Mouse (Mus musculus): Measurements from ENCODE around the gene Tmem251. TPM values are rescaled to one million over a fixed set of nuclear protein-coding genes. Genes with fewer than 3 reads are reported as not detected.

The Tmem251 gene
- 15.3 TPM for polyA plus RNA-seq (2014; fragmentation: Illumina TruSeq; extraction: RNeasy Lipid Tissue Mini Kit (QIAGEN cat#74804); ENCODE audit: low read depth, low replicate concordance)

GRCm38 (mm10) chr12:102743589-102744574 is at the start of gene Tmem251, which contains the start of gene Moap1:
TSS of gene Tmem251 (plus strand) at chr12:102743762.
TSS of gene Moap1 (minus strand) at chr12:102743661.

DNA sequence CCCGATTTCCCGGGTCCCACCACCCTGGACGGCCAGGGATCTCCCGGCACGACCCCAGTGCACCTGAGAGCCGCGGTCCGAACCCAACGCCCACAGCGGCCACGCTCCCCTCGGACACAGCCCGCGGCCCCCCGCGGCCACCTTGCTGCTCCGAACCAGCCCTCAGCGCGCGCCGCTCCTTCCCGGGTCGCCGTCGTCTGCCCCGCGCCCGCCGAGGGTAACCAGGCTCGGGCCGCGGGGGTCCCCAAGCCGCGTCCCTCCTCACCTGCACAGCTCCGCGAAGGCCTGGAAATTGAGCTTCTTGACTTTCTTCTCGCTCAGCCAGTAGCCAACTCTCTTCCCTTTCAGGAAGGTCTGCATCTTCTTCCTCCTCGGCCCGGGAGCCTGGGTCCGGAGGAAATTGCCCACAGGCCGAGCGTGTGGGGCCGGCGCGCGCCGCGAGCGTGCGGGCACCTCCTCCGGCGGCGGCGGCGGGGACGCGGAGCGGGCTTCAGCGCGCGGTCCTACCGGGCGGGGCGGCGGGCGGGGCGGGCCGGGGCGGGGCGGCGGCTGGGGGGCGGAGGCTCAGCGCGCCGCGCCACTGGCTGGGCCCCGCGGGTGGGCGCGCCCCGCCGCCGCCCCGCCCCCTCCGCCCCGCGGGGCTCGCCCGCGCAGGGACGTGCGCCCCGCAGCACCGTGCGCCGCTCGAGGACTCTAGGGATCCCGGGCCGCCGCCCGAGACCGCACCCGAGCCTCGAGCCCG is 38.9 kb upstream of the Tmem251 start, which contains the start of gene Itpk1:
TSS of gene Itpk1 (minus strand) at position 474 of the 742 bp plus-strand sequence.

DNA sequence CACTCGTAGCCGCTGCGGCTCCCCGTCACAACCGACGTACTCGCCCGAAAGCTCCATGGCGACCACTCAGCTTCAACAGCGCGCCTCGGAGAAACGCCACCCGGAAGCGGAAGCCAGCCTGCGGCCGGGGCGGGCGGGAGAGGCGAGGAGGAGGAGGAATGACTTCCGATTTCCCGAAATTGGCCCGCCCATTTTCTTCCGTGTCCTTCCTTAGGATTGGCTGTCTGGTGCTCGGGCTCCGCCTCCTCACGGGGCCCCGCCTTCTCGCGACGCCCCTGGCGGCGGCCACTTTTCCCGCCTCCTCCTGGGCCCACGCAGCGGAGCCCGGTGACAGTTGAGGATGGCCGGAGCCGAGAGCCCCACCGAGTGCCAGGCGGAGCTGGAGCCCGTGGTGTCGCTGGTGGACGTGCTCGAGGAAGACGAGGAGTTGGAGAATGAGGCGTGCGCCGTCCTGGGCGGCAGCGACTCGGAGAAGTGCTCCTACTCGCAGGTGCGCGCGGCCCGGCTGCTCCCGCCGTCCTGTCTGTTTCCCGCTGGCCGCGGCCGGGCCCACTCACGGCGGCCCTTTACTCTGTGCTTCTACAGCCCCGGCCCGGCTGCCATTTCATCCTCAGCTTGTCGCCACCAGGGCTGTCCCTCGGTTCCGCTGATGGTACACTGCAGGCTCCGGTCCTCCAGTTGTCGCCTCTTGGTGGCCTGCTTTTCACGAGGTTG is 14.3 kb downstream of the Tmem251 start, which contains the start of the genes Gm28051, Gon7 and Ubr7:
TSS of gene Gm28051 (minus strand) at position 77 of the 714 bp plus-strand sequence.
TSS of gene Gon7 (minus strand) at position 115 of the 714 bp plus-strand sequence.
TSS of gene Ubr7 (plus strand) at position 279 of the 714 bp plus-strand sequence.

GRCm38 (mm10) chr12:102758403-102758756 is 14.8 kb downstream of the Tmem251 start, which contains the start of gene Gm20604:
TSS of gene Gm20604 (minus strand) at chr12:102758672.

Other genes with a start within 250 kb of the Tmem251 start
- gene Chga, start 188.8 kb upstream of the Tmem251 start, polyA plus RNA-seq (2014; fragmentation: Illumina TruSeq; extraction: RNeasy Lipid Tissue Mini Kit (QIAGEN cat#74804); ENCODE audit: low read depth, low replicate concordance) = not detected
- gene Itpk1, start 38.8 kb upstream of the Tmem251 start, polyA plus RNA-seq (2014; fragmentation: Illumina TruSeq; extraction: RNeasy Lipid Tissue Mini Kit (QIAGEN cat#74804); ENCODE audit: low read depth, low replicate concordance) = 0.32 TPM
- gene Moap1, start 101 bp upstream of the Tmem251 start, polyA plus RNA-seq (2014; fragmentation: Illumina TruSeq; extraction: RNeasy Lipid Tissue Mini Kit (QIAGEN cat#74804); ENCODE audit: low read depth, low replicate concordance) = 5.8 TPM
- not detected for gene Gm28051, start 14.0 kb downstream of the Tmem251 start, polyA plus RNA-seq (2014; fragmentation: Illumina TruSeq; extraction: RNeasy Lipid Tissue Mini Kit (QIAGEN cat#74804); ENCODE audit: low read depth, low replicate concordance)
- 16.9 TPM for gene Gon7, start 14.0 kb downstream of the Tmem251 start, polyA plus RNA-seq (2014; fragmentation: Illumina TruSeq; extraction: RNeasy Lipid Tissue Mini Kit (QIAGEN cat#74804); ENCODE audit: low read depth, low replicate concordance)
- gene Ubr7, start 14.2 kb downstream of the Tmem251 start, polyA plus RNA-seq (2014; fragmentation: Illumina TruSeq; extraction: RNeasy Lipid Tissue Mini Kit (QIAGEN cat#74804); ENCODE audit: low read depth, low replicate concordance) = 27.8 TPM
- 13.5 TPM for gene Gm20604, start 14.9 kb downstream of the Tmem251 start, polyA plus RNA-seq (2014; fragmentation: Illumina TruSeq; extraction: RNeasy Lipid Tissue Mini Kit (QIAGEN cat#74804); ENCODE audit: low read depth, low replicate concordance)
- gene Btbd7, start 134.7 kb downstream of the Tmem251 start, polyA plus RNA-seq (2014; fragmentation: Illumina TruSeq; extraction: RNeasy Lipid Tissue Mini Kit (QIAGEN cat#74804); ENCODE audit: low read depth, low replicate concordance) = 30.0 TPM
- gene Cox8c, start 155.6 kb downstream of the Tmem251 start, polyA plus RNA-seq (2014; fragmentation: Illumina TruSeq; extraction: RNeasy Lipid Tissue Mini Kit (QIAGEN cat#74804); ENCODE audit: low read depth, low replicate concordance) = not detected
- gene Unc79, start 205.1 kb downstream of the Tmem251 start, polyA plus RNA-seq (2014; fragmentation: Illumina TruSeq; extraction: RNeasy Lipid Tissue Mini Kit (QIAGEN cat#74804); ENCODE audit: low read depth, low replicate concordance) = not detected